Mouse (Mus musculus): ENCODE measurements around the gene Hmg20b. TPM values are rescaled to one million over a fixed set of nuclear protein-coding genes. Genes with fewer than 3 reads are reported as not detected.

Hmg20b gene
- total and polyA plus RNA-seq, 2 experiments from 2014 or later = 9.6 to 24.5 TPM

DNA sequence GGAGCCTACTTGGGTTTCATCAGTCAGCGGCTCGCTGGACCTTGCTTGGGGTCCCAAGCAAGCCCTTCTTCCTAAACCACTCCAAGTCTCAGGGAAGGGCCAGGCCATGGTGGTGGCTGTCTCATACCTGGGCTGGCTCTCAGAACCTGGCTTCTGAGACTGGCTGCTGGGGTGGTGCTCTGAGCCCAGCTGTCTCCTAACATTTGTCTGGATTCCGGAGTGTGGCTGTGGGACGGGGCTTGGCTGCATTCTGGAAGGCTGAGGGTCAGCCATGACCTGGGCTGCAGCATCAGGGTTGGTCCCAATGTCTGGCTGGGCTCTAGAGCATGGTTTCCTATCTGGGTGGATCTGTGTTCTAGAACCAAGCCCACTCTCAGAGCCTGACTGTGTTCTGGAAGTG is 13.7 kb downstream of the Hmg20b start:
- ATAC-seq (ENCODE audit: low FRiP score) (no peak), DNase-seq (ENCODE audit: low spot score) (no peak)
- Histone ChIP-seq H3K4me2 (ENCODE audit: low read depth, low read length, poor library complexity, severe bottlenecking) (no peak overlapping the region), H3K4me3 (ENCODE audit: low read depth, low read length) (no peak overlapping the region), H3K27me3 (ENCODE audit: insufficient read depth, low read length) (peaks cover 15% of the 10 kb centered on the region), H3K9ac (replicated peaks; ENCODE audit: low read length, poor library complexity, severe bottlenecking) (no peak overlapping the region), H3K9me3 (ENCODE audit: low read length) (no peaks in the 10 kb centered on the region), H3K27ac (ENCODE audit: low read depth, low read length) (no peak overlapping the region), H3K4me1 (ENCODE audit: insufficient read depth, low read length) (no peaks in the 10 kb centered on the region), H3K36me3 (ENCODE audit: insufficient read depth, low read length) (no peaks in the 10 kb centered on the region)
- TF ChIP-seq CTCF (IDR thresholded peaks at IDR 0.05) = no peak
- WGBS = 99% methylated on average over 4 of the region's 4 CpGs

DNA sequence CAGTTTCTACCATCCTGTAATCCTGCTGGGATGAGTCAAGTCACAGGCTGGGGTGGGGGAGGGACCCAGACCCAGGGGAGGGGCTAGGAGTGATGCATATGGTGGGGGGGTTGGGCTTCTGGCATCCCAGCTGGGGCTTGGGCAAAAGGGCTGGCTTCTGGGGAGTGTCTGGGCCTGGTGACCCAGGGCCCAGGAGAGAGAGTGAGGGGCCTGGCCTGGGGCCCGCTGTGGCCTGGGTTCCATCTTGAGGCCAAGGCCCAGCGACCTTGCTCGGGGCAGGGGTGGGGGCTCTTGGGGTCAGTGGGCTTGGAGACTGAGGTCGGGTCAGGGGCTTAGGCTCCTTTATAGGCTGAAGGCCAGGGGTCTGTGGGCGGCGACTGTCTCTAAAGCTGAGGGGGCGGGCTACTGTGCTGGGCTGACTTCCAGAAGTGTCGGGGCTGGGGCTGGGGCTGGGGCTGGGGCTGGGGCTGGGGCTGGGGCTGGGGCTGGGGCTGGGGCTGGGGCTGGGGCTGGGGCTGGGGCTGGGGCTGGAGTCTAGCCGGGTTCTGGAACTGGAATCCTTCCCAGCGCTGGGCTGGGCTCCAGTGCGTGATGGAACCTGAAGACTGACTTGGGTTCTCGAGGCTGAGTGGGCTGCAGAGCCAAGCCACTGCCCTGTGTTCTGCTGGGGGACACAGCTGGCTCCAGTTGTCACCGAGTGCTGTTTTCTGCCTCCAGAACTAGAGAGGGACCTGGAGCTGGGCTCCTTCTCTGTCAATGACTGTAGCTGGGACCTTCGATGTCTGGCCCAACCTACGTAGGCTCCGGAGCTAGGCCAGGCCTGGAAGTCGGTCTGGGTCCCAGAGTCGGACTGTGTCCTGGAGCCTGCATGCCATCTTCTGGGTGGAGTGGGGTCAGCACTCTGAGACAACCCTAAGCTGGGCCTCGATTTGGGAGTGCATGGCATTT is 14.6 kb downstream of the Hmg20b start:
- peaks cover 11% of the 10 kb centered on the region for H3K27me3 ChIP-seq (ENCODE audit: insufficient read depth, low read length)
- no peak overlapping the region for H3K27ac ChIP-seq (ENCODE audit: low read depth, low read length)
- no peak for TF ChIP-seq CTCF (IDR thresholded peaks at IDR 0.05)
- H3K4me1 ChIP-seq (ENCODE audit: insufficient read depth, low read length) = no peaks in the 10 kb centered on the region
- 35% methylated on average over 16 of the region's 19 CpGs for WGBS
- no peaks in the 10 kb centered on the region for H3K9me3 ChIP-seq (ENCODE audit: low read length)
- ATAC-seq (ENCODE audit: low FRiP score) (no peak), DNase-seq (ENCODE audit: low spot score) (no peak)
- no peak overlapping the region for H3K4me3 ChIP-seq (ENCODE audit: low read depth, low read length)
- no peak overlapping the region for H3K4me2 ChIP-seq (ENCODE audit: low read depth, low read length, poor library complexity, severe bottlenecking)
- 0 out of 2 replicates have a peak overlapping the region, but pooled peaks have one; percentile 8 for H3K9ac ChIP-seq (replicated peaks; ENCODE audit: low read length, poor library complexity, severe bottlenecking)
- H3K36me3 ChIP-seq (ENCODE audit: insufficient read depth, low read length) = no peaks in the 10 kb centered on the region

DNA sequence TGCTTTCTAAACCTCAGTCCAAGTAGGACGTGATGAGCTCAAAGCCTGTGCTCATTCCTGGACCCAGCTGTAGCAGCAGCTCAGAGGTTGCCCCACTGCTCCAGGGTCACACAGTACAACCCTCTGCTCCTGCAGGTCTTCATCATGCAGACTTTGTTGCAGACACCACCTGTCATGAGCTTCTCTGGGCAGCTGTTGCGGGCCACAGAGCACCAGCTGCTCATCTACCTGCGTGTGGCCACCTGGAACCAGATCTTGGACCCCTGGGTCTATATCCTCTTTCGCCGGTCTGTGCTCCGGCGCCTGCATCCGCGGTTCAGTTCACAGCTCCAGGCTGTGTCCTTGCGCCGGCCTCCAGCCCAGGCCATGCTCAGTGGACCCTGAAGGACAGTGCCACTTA is 16.0 kb downstream of the Hmg20b start:
- no peak for DNase-seq (ENCODE audit: low spot score)
- H3K36me3 ChIP-seq (ENCODE audit: insufficient read depth, low read length) = no peaks in the 10 kb centered on the region
- no peak overlapping the region for H3K9ac ChIP-seq (replicated peaks; ENCODE audit: low read length, poor library complexity, severe bottlenecking)
- no peak for TF ChIP-seq CTCF (IDR thresholded peaks at IDR 0.05)
- H3K4me1 ChIP-seq (ENCODE audit: insufficient read depth, low read length) = no peaks in the 10 kb centered on the region
- no peaks in the 10 kb centered on the region for H3K9me3 ChIP-seq (ENCODE audit: low read length)
- 55% methylated on average over 11 of the region's 11 CpGs for WGBS
- ATAC-seq (ENCODE audit: low FRiP score) = no peak
- no peak overlapping the region for H3K4me3 ChIP-seq (ENCODE audit: low read depth, low read length)
- no peak overlapping the region for H3K27ac ChIP-seq (ENCODE audit: low read depth, low read length)
- H3K27me3 ChIP-seq (ENCODE audit: insufficient read depth, low read length) = peaks cover 11% of the 10 kb centered on the region
- no peak overlapping the region for H3K4me2 ChIP-seq (ENCODE audit: low read depth, low read length, poor library complexity, severe bottlenecking)

DNA sequence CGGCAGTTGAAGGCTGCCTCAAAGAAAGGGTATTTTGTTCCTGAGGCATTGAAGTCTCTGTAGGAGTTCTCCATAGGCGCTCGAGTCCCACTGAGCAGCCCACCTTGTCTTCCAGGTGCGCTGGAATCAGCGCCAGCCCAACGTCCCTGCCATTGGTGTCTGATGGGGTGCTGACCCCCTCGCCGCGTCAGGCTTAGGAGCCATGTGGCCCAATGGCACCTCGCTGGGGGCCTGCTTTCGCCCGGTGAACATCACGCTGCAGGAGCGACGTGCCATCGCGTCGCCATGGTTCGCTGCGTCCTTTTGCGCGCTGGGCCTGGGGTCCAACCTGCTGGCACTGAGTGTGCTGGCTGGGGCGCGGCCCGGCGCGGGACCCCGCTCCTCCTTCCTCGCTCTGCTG is 18.0 kb downstream of the Hmg20b start:
- 11% methylated on average over 29 of the region's 29 CpGs for WGBS
- Histone ChIP-seq H3K4me1 (ENCODE audit: insufficient read depth, low read length) (no peaks in the 10 kb centered on the region), H3K4me2 (ENCODE audit: low read depth, low read length, poor library complexity, severe bottlenecking) (no peak overlapping the region), H3K4me3 (ENCODE audit: low read depth, low read length) (no peak overlapping the region), H3K36me3 (ENCODE audit: insufficient read depth, low read length) (peaks cover 4% of the 10 kb centered on the region; the same call in 1 of the 2 replicates), H3K27ac (ENCODE audit: low read depth, low read length) (no peak overlapping the region), H3K9ac (replicated peaks; ENCODE audit: low read length, poor library complexity, severe bottlenecking) (no peak overlapping the region), H3K9me3 (ENCODE audit: low read length) (no peaks in the 10 kb centered on the region), H3K27me3 (ENCODE audit: insufficient read depth, low read length) (peaks cover 11% of the 10 kb centered on the region)
- TF ChIP-seq CTCF (IDR thresholded peaks at IDR 0.05) = no peak
- DNase-seq (ENCODE audit: low spot score) (no peak), ATAC-seq (ENCODE audit: low FRiP score) (no peak)

GRCm38 (mm10) chr10:81330007-81330406 is 20.3 kb downstream of the Hmg20b start:
- Histone ChIP-seq H3K9ac (replicated peaks; ENCODE audit: low read length, poor library complexity, severe bottlenecking) (0 out of 2 replicates have a peak overlapping the region, but pooled peaks have one; percentile 8), H3K36me3 (ENCODE audit: insufficient read depth, low read length) (peaks cover 27% of the 10 kb centered on the region), H3K27ac (ENCODE audit: low read depth, low read length) (no peak overlapping the region), H3K4me1 (ENCODE audit: insufficient read depth, low read length) (no peaks in the 10 kb centered on the region), H3K27me3 (ENCODE audit: insufficient read depth, low read length) (peaks cover 11% of the 10 kb centered on the region), H3K4me2 (ENCODE audit: low read depth, low read length, poor library complexity, severe bottlenecking) (no peak overlapping the region), H3K9me3 (ENCODE audit: low read length) (no peaks in the 10 kb centered on the region), H3K4me3 (ENCODE audit: low read depth, low read length) (no peak overlapping the region)
- ATAC-seq (ENCODE audit: low FRiP score) (no peak), DNase-seq (ENCODE audit: low spot score) (no peak)
- WGBS = 59% methylated on average over 4 of the region's 4 CpGs
- no peak for TF ChIP-seq CTCF (IDR thresholded peaks at IDR 0.05)
